In genomic region chr5:35609971-35610370, GRCm38 (mm10) we compare ENCODE assay signal across 17 mouse cellular contexts. TPM values are rescaled to one million over a fixed set of nuclear protein-coding genes. Genes with fewer than 3 reads are reported as not detected.
A peak's percentile ranks its signal among the peaks of the same experiment; 100 is the strongest.
DNase-seq lines count a peak whose midpoint lies in the region; ATAC-seq and TF ChIP-seq lines count a peak whose summit lies in the region.
"Had no signal": no experiment of that assay in that cellular context is flagged by ENCODE, and none has a peak within 500 bp of the region (broad histone marks: within the 10 kb centered on the region; RNA-seq: fewer than 3 reads in every experiment).

No protein-coding gene starts in this region.

- peaks cover 29% of the 10 kb centered on the region for H3K4me1 ChIP-seq in forebrain, embryonic 10.5 days
- H3K4me1 ChIP-seq in forebrain, postnatal 0 days (ENCODE audit: insufficient read depth), result peaks cover 3% of the 10 kb centered on the region; the same call in 1 of the 2 replicates
- peaks cover 30% of the 10 kb centered on the region for H3K4me1 ChIP-seq in kidney, embryonic 15.5 days
- peaks cover 20% of the 10 kb centered on the region for H3K4me1 ChIP-seq in kidney, embryonic 16.5 days (ENCODE audit: insufficient read depth, low read length)
- H3K4me1 ChIP-seq in neural tube, embryonic 12.5 days, result peaks cover 19% of the 10 kb centered on the region
- H3K4me1 ChIP-seq in neural tube, embryonic 15.5 days, result peaks cover 23% of the 10 kb centered on the region
- H3K4me1 ChIP-seq in thymus, adult 2 months (replicated peaks; ENCODE audit: control insufficient read depth, insufficient read depth, low read length), result no peaks in the 10 kb centered on the region
- H3K4me1 ChIP-seq: liver, embryonic 15.5 days had no signal

- 83% methylated on average over 2 of the region's 2 CpGs for WGBS in forebrain, embryonic 10.5 days
- WGBS in forebrain, postnatal 0 days, result 75% methylated on average over 2 of the region's 2 CpGs
- WGBS in kidney, embryonic 15.5 days, result 61% methylated on average over 2 of the region's 2 CpGs
- WGBS in kidney, embryonic 16.5 days, result 59% methylated on average over 2 of the region's 2 CpGs
- WGBS in neural tube, embryonic 12.5 days, result 68% methylated on average over 2 of the region's 2 CpGs
- 55% methylated on average over 2 of the region's 2 CpGs for WGBS in neural tube, embryonic 15.5 days
- 77% methylated on average over 2 of the region's 2 CpGs for WGBS in thymus, adult 2 months

- no peak for DNase-seq in forebrain, embryonic 10.5 days (ENCODE audit: extremely low spot score, low spot score)
- DNase-seq in forebrain, postnatal 0 days, result no peak
- DNase-seq in thymus, adult 2 months, result no peak
- no peak for DNase-seq in adrenal gland, postnatal 14 days
- DNase-seq: right cerebral cortex, postnatal 14 days; thymus, postnatal 36 days had no signal

- H3K4me2 ChIP-seq in forebrain, postnatal 0 days (ENCODE audit: low read depth), result no peak overlapping the region
- no peak overlapping the region for H3K4me2 ChIP-seq in kidney, embryonic 15.5 days
- no peak overlapping the region for H3K4me2 ChIP-seq in kidney, embryonic 16.5 days (replicated peaks; ENCODE audit: low read depth, low read length)
- 0 out of 2 replicates have a peak overlapping the region, but pooled peaks have one; percentile 30 for H3K4me2 ChIP-seq in neural tube, embryonic 12.5 days (replicated peaks)
- H3K4me2 ChIP-seq in neural tube, embryonic 15.5 days, result no peak overlapping the region
- H3K4me2 ChIP-seq: liver, embryonic 15.5 days; neural tube, embryonic 13.5 days; stomach, embryonic 15.5 days had no signal

- ATAC-seq in forebrain, postnatal 0 days, result no peak
- no peak for ATAC-seq in kidney, embryonic 15.5 days (replicated peaks; ENCODE audit: low FRiP score)
- ATAC-seq in kidney, embryonic 16.5 days (ENCODE audit: low FRiP score, low TSS enrichment), result no peak
- ATAC-seq in neural tube, embryonic 12.5 days (ENCODE audit: low FRiP score, low read depth), result no peak
- no peak for ATAC-seq in neural tube, embryonic 15.5 days (ENCODE audit: low FRiP score)
- ATAC-seq: CD4-positive, CD25-positive, alpha-beta regulatory T cell, adult 4 months; inflammation-experienced regulatory T-cells, adult 6 months had no signal

- H3K9ac ChIP-seq in forebrain, postnatal 0 days, result no peak overlapping the region
- no peak overlapping the region for H3K9ac ChIP-seq in kidney, embryonic 15.5 days
- H3K9ac ChIP-seq in kidney, embryonic 16.5 days (replicated peaks; ENCODE audit: low read length), result no peak overlapping the region
- no peak overlapping the region for H3K9ac ChIP-seq in neural tube, embryonic 12.5 days
- H3K9ac ChIP-seq in neural tube, embryonic 15.5 days (replicated peaks), result no peak overlapping the region
- H3K9ac ChIP-seq: liver, embryonic 15.5 days; stomach, embryonic 15.5 days had no signal

- no peak for TF ChIP-seq CTCF in forebrain, postnatal 0 days (IDR thresholded peaks at IDR 0.05; ENCODE audit: low read depth)
- no peak for TF ChIP-seq CTCF in thymus, adult 2 months (IDR thresholded peaks at IDR 0.05; ENCODE audit: borderline replicate concordance, control insufficient read depth, extremely low read depth, insufficient read depth, low read length, poor library complexity)

- peaks cover 4% of the 10 kb centered on the region; the same call in 1 of the 2 replicates for H3K27me3 ChIP-seq in forebrain, embryonic 10.5 days (ENCODE audit: poor library complexity, severe bottlenecking)
- H3K27me3 ChIP-seq in forebrain, postnatal 0 days (ENCODE audit: insufficient read depth, low read length), result no peaks in the 10 kb centered on the region
- no peaks in the 10 kb centered on the region for H3K27me3 ChIP-seq in kidney, embryonic 15.5 days
- no peaks in the 10 kb centered on the region for H3K27me3 ChIP-seq in kidney, embryonic 16.5 days (ENCODE audit: insufficient read depth, low read length)
- no peaks in the 10 kb centered on the region for H3K27me3 ChIP-seq in neural tube, embryonic 12.5 days (replicated peaks)
- H3K27me3 ChIP-seq in neural tube, embryonic 15.5 days (replicated peaks), result no peaks in the 10 kb centered on the region
- no peaks in the 10 kb centered on the region for H3K27me3 ChIP-seq in thymus, adult 2 months (ENCODE audit: control insufficient read depth, insufficient read depth, low read length)
- H3K27me3 ChIP-seq: liver, embryonic 15.5 days; neural tube, embryonic 13.5 days; stomach, embryonic 15.5 days had no signal

- H3K9me3 ChIP-seq in forebrain, embryonic 10.5 days, result no peaks in the 10 kb centered on the region
- H3K9me3 ChIP-seq in forebrain, postnatal 0 days (ENCODE audit: low read length), result no peaks in the 10 kb centered on the region
- H3K9me3 ChIP-seq in kidney, embryonic 15.5 days (replicated peaks), result no peaks in the 10 kb centered on the region
- H3K9me3 ChIP-seq in kidney, embryonic 16.5 days (ENCODE audit: low read length), result no peaks in the 10 kb centered on the region
- no peaks in the 10 kb centered on the region for H3K9me3 ChIP-seq in neural tube, embryonic 12.5 days
- H3K9me3 ChIP-seq in neural tube, embryonic 15.5 days (replicated peaks), result no peaks in the 10 kb centered on the region
- H3K9me3 ChIP-seq: G1E; liver, embryonic 15.5 days; neural tube, embryonic 13.5 days; stomach, embryonic 15.5 days had no signal

- H3K36me3 ChIP-seq in forebrain, embryonic 10.5 days (replicated peaks), result no peaks in the 10 kb centered on the region
- peaks cover 12% of the 10 kb centered on the region for H3K36me3 ChIP-seq in forebrain, postnatal 0 days (ENCODE audit: insufficient read depth)
- no peaks in the 10 kb centered on the region for H3K36me3 ChIP-seq in kidney, embryonic 15.5 days
- H3K36me3 ChIP-seq in kidney, embryonic 16.5 days (ENCODE audit: insufficient read depth, low read length), result no peaks in the 10 kb centered on the region
- H3K36me3 ChIP-seq in neural tube, embryonic 12.5 days, result no peaks in the 10 kb centered on the region
- peaks cover 24% of the 10 kb centered on the region; the same call in 1 of the 2 replicates for H3K36me3 ChIP-seq in neural tube, embryonic 15.5 days
- no peaks in the 10 kb centered on the region for H3K36me3 ChIP-seq in thymus, adult 2 months (ENCODE audit: control insufficient read depth, insufficient read depth, low read length)
- H3K36me3 ChIP-seq: liver, embryonic 15.5 days; stomach, embryonic 15.5 days had no signal

- no peak for TF ChIP-seq POLR2A in thymus, adult 2 months (IDR thresholded peaks at IDR 0.05; ENCODE audit: control insufficient read depth, extremely low read depth, insufficient read depth, low read length, poor library complexity)

- H3K27ac ChIP-seq in forebrain, embryonic 10.5 days, result peak overlapping the region; percentile 66
- H3K27ac ChIP-seq in forebrain, postnatal 0 days (ENCODE audit: low read depth, low read length), result no peak overlapping the region
- H3K27ac ChIP-seq in kidney, embryonic 15.5 days, result peak overlapping the region; percentile 68
- H3K27ac ChIP-seq in kidney, embryonic 16.5 days (ENCODE audit: low read length), result no peak overlapping the region
- H3K27ac ChIP-seq in neural tube, embryonic 12.5 days, result no peak overlapping the region
- H3K27ac ChIP-seq in neural tube, embryonic 15.5 days (replicated peaks), result no peak overlapping the region
- no peak overlapping the region for H3K27ac ChIP-seq in thymus, adult 2 months (ENCODE audit: control insufficient read depth, insufficient read depth, low read length)
- H3K27ac ChIP-seq: layer of hippocampus, adult 2 months; liver, embryonic 15.5 days; stomach, embryonic 15.5 days had no signal

- no peak overlapping the region for H3K4me3 ChIP-seq in forebrain, embryonic 10.5 days
- H3K4me3 ChIP-seq in forebrain, postnatal 0 days (ENCODE audit: low read depth, low read length), result no peak overlapping the region
- H3K4me3 ChIP-seq in kidney, embryonic 15.5 days (replicated peaks), result no peak overlapping the region
- no peak overlapping the region for H3K4me3 ChIP-seq in kidney, embryonic 16.5 days (ENCODE audit: low read length)
- H3K4me3 ChIP-seq in neural tube, embryonic 12.5 days, result no peak overlapping the region
- no peak overlapping the region for H3K4me3 ChIP-seq in neural tube, embryonic 15.5 days (replicated peaks)
- H3K4me3 ChIP-seq in thymus, adult 2 months (ENCODE audit: control insufficient read depth, insufficient read depth, low read length), result no peak overlapping the region
- H3K4me3 ChIP-seq: layer of hippocampus, adult 2 months; liver, embryonic 15.5 days; neural tube, embryonic 13.5 days; stomach, embryonic 15.5 days had no signal

RNA-seq across cellular contexts. Expression of gene Acox3, which starts 27.1 kb away (rescaled TPM):
- 10.3 and 10.8 TPM in 2 replicates for polyA plus RNA-seq in forebrain, embryonic 10.5 days (2016; fragmentation: Nextera tagmentation; extraction: Ambion mirVana)
- 18.3 and 32.1 TPM in 2 replicates for total RNA-seq in forebrain, postnatal 0 days (2014; rRNA removed)
- polyA plus RNA-seq in forebrain, postnatal 0 days (2015; fragmentation: Nextera tagmentation; extraction: Ambion mirVana), result 12.5 and 13.4 TPM in 2 replicates
- 12.1 and 12.5 TPM in 2 replicates for polyA plus RNA-seq in kidney, embryonic 15.5 days (2015; fragmentation: Nextera tagmentation; extraction: Ambion mirVana)
- 14.4 and 16.6 TPM in 2 replicates for polyA plus RNA-seq in kidney, embryonic 16.5 days (2015; fragmentation: Nextera tagmentation; extraction: Ambion mirVana)
- polyA plus RNA-seq in neural tube, embryonic 12.5 days (2016; fragmentation: Nextera tagmentation; extraction: Ambion mirVana), result 18.4 and 20.0 TPM in 2 replicates
- polyA plus RNA-seq in neural tube, embryonic 15.5 days (2015; fragmentation: Nextera tagmentation; extraction: Ambion mirVana), result 12.7 and 13.5 TPM in 2 replicates
- 78.2 and 82.6 TPM in 2 replicates for polyA plus RNA-seq in thymus, adult 2 months (2012; rRNA removed)
- 43.9 and 53.2 TPM in 2 replicates for total RNA-seq in adrenal gland, postnatal 14 days (2021)

RNA-seq across cellular contexts. Expression of gene Trmt44, which starts 35.1 kb away (rescaled TPM):
- polyA plus RNA-seq in forebrain, embryonic 10.5 days (2016; fragmentation: Nextera tagmentation; extraction: Ambion mirVana), result 9.2 and 10.0 TPM in 2 replicates
- total RNA-seq in forebrain, postnatal 0 days (2014; rRNA removed), result 10.6 and 12.3 TPM in 2 replicates
- 2.7 and 3.5 TPM in 2 replicates for polyA plus RNA-seq in forebrain, postnatal 0 days (2015; fragmentation: Nextera tagmentation; extraction: Ambion mirVana)
- polyA plus RNA-seq in kidney, embryonic 15.5 days (2015; fragmentation: Nextera tagmentation; extraction: Ambion mirVana), result 8.3 and 10.1 TPM in 2 replicates
- 9.4 and 9.5 TPM in 2 replicates for polyA plus RNA-seq in kidney, embryonic 16.5 days (2015; fragmentation: Nextera tagmentation; extraction: Ambion mirVana)
- 7.8 and 9.7 TPM in 2 replicates for polyA plus RNA-seq in neural tube, embryonic 12.5 days (2016; fragmentation: Nextera tagmentation; extraction: Ambion mirVana)
- polyA plus RNA-seq in neural tube, embryonic 15.5 days (2015; fragmentation: Nextera tagmentation; extraction: Ambion mirVana), result 5.3 and 6.9 TPM in 2 replicates
- polyA plus RNA-seq in thymus, adult 2 months (2012; rRNA removed), result 9.2 and 9.8 TPM in 2 replicates
- 6.5 and 7.0 TPM in 2 replicates for total RNA-seq in adrenal gland, postnatal 14 days (2021)

Comparison
In these comparisons a context has a peak if more than half of its experiments do, and no peak if none do; other contexts are left out.
1. H3K27ac ChIP-seq: peak in forebrain, embryonic 10.5 days (single experiment) and kidney, embryonic 15.5 days (single experiment); none in forebrain, postnatal 0 days (single experiment), kidney, embryonic 16.5 days (single experiment), neural tube, embryonic 12.5 days (single experiment), neural tube, embryonic 15.5 days (single experiment) and thymus, adult 2 months (single experiment).